Mouse (Mus musculus): ENCODE measurements at regions not wholly inside any gene's neighbourhood (a gene's known extent, or its start where the extent isn't known, plus 50 kb on each side); places are given as distances from the start of the nearest gene placed in this dataset.

DNA sequence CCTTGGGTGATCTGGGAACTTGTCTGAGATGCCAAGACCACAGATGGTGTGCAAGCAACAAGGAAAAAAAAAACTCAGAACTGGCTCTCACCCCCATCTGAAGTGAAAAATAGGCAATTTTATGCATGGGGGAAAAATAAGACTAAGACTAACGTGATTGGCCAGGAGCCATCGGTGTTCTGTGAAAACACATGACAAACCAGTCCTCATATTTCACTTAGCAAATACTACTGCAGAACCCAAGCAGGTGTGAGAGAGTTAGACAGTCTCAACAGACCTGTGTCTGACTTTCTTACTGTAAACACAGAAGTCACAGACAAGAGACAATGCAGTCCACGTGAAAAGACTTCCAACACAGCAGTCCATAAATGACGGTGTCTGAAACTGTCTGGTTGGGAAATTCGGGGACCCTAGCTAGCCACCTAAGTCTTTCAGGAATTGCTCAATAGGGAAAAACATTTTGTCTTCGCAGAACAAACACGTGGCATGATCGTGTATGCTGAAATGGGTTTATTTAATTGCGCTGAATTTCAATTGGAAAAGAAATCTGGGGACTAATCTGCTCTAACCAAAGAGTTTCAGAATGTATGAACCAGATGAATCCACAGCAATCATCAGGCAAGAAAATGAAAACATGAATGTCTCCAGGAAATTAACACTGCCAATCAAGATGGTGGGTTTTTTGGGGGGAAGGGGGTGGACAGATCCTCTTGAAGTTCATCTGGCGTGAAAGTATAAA, 213.1 kb upstream of the Klf14 start:
- H3K4me3 ChIP-seq (ENCODE audit: low read depth, low read length) = no peak overlapping the region
- no peaks in the 10 kb centered on the region for H3K27me3 ChIP-seq (ENCODE audit: control insufficient read depth, insufficient read depth, low read depth, low read length)
- no peak overlapping the region for H3K9ac ChIP-seq (ENCODE audit: low read depth, low read length)
- WGBS = 91% methylated on average over 10 of the region's 10 CpGs
- no peak overlapping the region for H3K27ac ChIP-seq (ENCODE audit: low read length)
- no peaks in the 10 kb centered on the region for H3K4me1 ChIP-seq (ENCODE audit: control insufficient read depth, insufficient read depth, low read length)
- no peak for ATAC-seq
- H3K4me2 ChIP-seq (ENCODE audit: low read length) = no peak overlapping the region
- no peaks in the 10 kb centered on the region for H3K9me3 ChIP-seq (replicated peaks; ENCODE audit: control insufficient read depth, low read length, poor library complexity, severe bottlenecking)
- H3K36me3 ChIP-seq (ENCODE audit: control insufficient read depth, insufficient read depth, low read length) = no peaks in the 10 kb centered on the region

DNA sequence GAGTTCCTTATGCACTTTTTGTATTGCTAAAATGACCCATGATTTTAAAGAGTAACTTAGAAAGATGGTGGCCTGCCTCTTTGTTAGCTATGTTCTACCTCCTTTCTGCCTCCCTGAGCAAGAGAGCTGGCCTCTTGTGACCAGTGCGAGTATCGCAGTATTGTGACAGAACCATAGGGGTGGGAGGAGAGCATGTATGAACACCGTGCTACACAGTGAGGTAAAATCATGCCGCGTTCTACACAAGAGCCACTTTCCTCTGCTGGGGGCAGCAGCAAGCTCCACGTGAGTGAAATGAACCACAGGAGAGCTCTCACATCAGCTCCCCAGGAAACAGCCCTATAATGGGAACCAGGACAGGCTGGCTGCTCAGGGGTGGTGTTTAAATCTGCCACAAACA, 216.9 kb upstream of the Klf14 start:
- H3K4me2 ChIP-seq (ENCODE audit: low read length) = no peak overlapping the region
- H3K36me3 ChIP-seq (ENCODE audit: control insufficient read depth, insufficient read depth, low read length) = no peaks in the 10 kb centered on the region
- no peaks in the 10 kb centered on the region for H3K27me3 ChIP-seq (ENCODE audit: control insufficient read depth, insufficient read depth, low read depth, low read length)
- H3K9ac ChIP-seq (ENCODE audit: low read depth, low read length) = no peak overlapping the region
- H3K4me3 ChIP-seq (ENCODE audit: low read depth, low read length) = no peak overlapping the region
- no peak for ATAC-seq
- H3K4me1 ChIP-seq (ENCODE audit: control insufficient read depth, insufficient read depth, low read length) = no peaks in the 10 kb centered on the region
- 83% methylated on average over 6 of the region's 6 CpGs for WGBS
- H3K9me3 ChIP-seq (replicated peaks; ENCODE audit: control insufficient read depth, low read length, poor library complexity, severe bottlenecking) = no peaks in the 10 kb centered on the region
- H3K27ac ChIP-seq (ENCODE audit: low read length) = no peak overlapping the region

DNA sequence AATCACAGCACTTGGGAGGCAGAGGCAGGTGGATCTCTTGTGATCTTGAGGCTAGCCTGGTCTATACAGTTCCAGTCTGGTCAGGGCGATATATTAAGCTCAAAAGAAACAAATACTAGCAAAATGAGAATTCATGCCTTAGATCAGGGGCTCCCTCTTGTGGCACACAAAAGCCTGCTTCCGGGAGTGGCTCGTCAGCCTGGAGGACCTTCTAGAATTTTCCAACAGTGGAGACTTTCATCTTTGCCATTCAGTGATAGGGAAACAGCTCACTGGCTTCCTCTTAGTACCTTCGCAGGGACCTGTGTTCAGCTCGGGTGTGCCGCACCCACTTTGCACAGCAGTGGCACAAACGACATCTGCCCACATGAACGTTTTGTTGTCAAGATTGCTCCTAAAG, 217.5 kb upstream of the Klf14 start:
- H3K4me1 ChIP-seq (ENCODE audit: control insufficient read depth, insufficient read depth, low read length) = no peaks in the 10 kb centered on the region
- no peak for ATAC-seq
- no peaks in the 10 kb centered on the region for H3K27me3 ChIP-seq (ENCODE audit: control insufficient read depth, insufficient read depth, low read depth, low read length)
- no peak overlapping the region for H3K9ac ChIP-seq (ENCODE audit: low read depth, low read length)
- no peak overlapping the region for H3K27ac ChIP-seq (ENCODE audit: low read length)
- H3K4me3 ChIP-seq (ENCODE audit: low read depth, low read length) = no peak overlapping the region
- H3K36me3 ChIP-seq (ENCODE audit: control insufficient read depth, insufficient read depth, low read length) = no peaks in the 10 kb centered on the region
- 82% methylated on average over 8 of the region's 8 CpGs for WGBS
- H3K9me3 ChIP-seq (replicated peaks; ENCODE audit: control insufficient read depth, low read length, poor library complexity, severe bottlenecking) = no peaks in the 10 kb centered on the region
- no peak overlapping the region for H3K4me2 ChIP-seq (ENCODE audit: low read length)

DNA sequence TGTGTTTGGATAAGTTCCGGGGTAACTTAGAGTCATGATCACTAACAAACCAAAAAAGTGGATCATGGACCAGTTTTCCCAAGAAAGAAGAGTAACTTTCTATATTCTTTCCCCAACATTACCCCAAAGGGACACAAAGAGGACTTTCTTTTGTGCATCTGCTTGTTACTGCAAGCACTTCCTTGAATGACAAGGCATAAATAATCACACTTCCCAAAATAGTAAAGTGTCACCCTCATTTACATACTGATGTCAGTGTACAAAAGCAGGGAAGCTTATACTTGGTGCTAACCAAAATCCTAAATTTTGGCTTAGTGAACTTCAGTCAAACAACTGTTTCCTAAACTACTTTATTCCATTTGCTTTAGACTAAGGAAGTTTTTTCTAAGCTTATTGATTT, 218.0 kb upstream of the Klf14 start:
- H3K36me3 ChIP-seq (ENCODE audit: control insufficient read depth, insufficient read depth, low read length) = no peaks in the 10 kb centered on the region
- H3K4me2 ChIP-seq (ENCODE audit: low read length) = no peak overlapping the region
- no peak overlapping the region for H3K9ac ChIP-seq (ENCODE audit: low read depth, low read length)
- H3K9me3 ChIP-seq (replicated peaks; ENCODE audit: control insufficient read depth, low read length, poor library complexity, severe bottlenecking) = no peaks in the 10 kb centered on the region
- no peak overlapping the region for H3K4me3 ChIP-seq (ENCODE audit: low read depth, low read length)
- H3K4me1 ChIP-seq (ENCODE audit: control insufficient read depth, insufficient read depth, low read length) = no peaks in the 10 kb centered on the region
- H3K27ac ChIP-seq (ENCODE audit: low read length) = no peak overlapping the region
- 95% methylated on average over 1 of the region's 1 CpGs for WGBS
- H3K27me3 ChIP-seq (ENCODE audit: control insufficient read depth, insufficient read depth, low read depth, low read length) = no peaks in the 10 kb centered on the region
- ATAC-seq = no peak

DNA sequence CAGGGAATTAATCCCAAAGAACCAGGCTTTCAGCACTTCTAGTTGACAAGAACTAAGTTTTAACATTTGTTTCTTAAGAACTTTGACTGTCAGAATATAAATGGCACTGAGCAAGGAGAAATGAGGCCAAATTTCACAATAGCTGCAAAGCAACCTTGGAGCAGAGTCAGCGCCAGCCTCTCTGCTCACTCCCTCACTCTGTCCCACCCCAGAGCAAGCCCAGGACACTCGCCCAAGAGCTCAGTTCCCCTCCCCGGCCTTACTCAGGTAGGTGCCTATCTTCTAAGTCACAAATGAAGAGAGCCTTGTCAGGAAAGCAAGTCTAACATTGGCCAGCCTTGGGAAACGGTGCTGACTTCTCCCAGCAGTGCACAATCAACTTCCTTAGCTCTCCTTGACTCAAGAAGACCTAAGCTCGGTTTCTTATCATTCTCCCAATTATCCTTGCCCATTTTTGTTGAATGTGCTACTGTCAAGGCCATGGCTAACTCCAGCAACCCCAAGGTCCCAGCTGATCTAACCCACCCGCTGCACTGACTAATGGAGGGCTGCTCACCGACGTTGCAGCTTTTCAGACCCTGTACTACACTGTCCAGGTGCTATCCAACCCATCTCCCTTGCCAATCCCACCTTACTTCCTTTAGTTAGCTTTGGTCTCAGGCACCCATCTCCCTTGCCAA, 219.5 kb upstream of the Klf14 start:
- no peak overlapping the region for H3K27ac ChIP-seq (ENCODE audit: low read length)
- H3K4me3 ChIP-seq (ENCODE audit: low read depth, low read length) = no peak overlapping the region
- H3K9me3 ChIP-seq (replicated peaks; ENCODE audit: control insufficient read depth, low read length, poor library complexity, severe bottlenecking) = no peaks in the 10 kb centered on the region
- H3K36me3 ChIP-seq (ENCODE audit: control insufficient read depth, insufficient read depth, low read length) = no peaks in the 10 kb centered on the region
- ATAC-seq = no peak
- H3K4me2 ChIP-seq (ENCODE audit: low read length) = no peak overlapping the region
- H3K4me1 ChIP-seq (ENCODE audit: control insufficient read depth, insufficient read depth, low read length) = no peaks in the 10 kb centered on the region
- 87% methylated on average over 8 of the region's 8 CpGs for WGBS
- no peaks in the 10 kb centered on the region for H3K27me3 ChIP-seq (ENCODE audit: control insufficient read depth, insufficient read depth, low read depth, low read length)
- H3K9ac ChIP-seq (ENCODE audit: low read depth, low read length) = no peak overlapping the region

DNA sequence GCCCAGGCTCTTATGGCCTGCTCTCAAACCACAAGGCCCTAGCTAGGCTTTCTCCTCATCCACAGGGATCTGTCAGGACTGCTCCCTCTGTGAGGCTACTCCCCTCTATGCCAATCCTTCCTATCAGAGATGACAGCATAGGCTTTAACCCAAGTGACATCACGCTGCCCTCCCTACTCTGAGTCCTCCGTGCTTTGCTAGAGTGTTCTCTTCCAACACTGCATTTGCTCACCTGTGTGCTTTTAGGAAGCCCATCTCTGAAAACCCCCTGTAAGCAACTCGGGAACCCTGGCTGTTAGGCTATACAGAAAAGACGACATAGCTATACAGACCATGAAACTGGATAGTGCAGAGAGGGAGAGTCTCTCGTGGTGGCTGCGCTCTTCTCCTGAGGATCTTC, 216.3 kb upstream of the Mkln1 start:
- WGBS = 84% methylated on average over 6 of the region's 6 CpGs
- no peaks in the 10 kb centered on the region for H3K27me3 ChIP-seq (ENCODE audit: control insufficient read depth, insufficient read depth, low read depth, low read length)
- H3K9me3 ChIP-seq (replicated peaks; ENCODE audit: control insufficient read depth, low read length, poor library complexity, severe bottlenecking) = no peaks in the 10 kb centered on the region
- no peak for ATAC-seq
- no peak overlapping the region for H3K9ac ChIP-seq (ENCODE audit: low read depth, low read length)
- no peaks in the 10 kb centered on the region for H3K4me1 ChIP-seq (ENCODE audit: control insufficient read depth, insufficient read depth, low read length)
- H3K27ac ChIP-seq (ENCODE audit: low read length) = no peak overlapping the region
- H3K4me2 ChIP-seq (ENCODE audit: low read length) = no peak overlapping the region
- no peak overlapping the region for H3K4me3 ChIP-seq (ENCODE audit: low read depth, low read length)
- H3K36me3 ChIP-seq (ENCODE audit: control insufficient read depth, insufficient read depth, low read length) = no peaks in the 10 kb centered on the region

DNA sequence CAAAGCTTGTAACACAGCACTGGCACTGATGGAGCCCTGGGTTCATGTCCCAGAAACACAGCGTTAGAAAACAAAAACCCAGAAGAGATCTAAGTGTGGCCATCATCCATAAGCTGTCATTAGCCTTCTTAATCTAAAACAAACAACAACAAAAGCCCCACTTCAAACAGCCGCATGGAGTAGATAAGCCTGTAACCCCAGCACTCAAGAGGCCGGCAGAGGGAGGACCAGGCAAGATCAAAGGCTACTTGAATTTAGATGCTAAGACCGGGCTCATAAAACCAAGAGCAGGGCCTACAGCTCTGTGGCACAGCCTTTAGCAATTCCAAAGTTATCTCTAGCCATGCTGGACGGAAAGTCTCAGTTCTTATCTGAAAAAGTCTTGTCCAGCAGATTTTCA, 215.4 kb upstream of the Mkln1 start:
- Histone ChIP-seq H3K27me3 (ENCODE audit: control insufficient read depth, insufficient read depth, low read depth, low read length) (no peaks in the 10 kb centered on the region), H3K4me2 (ENCODE audit: low read length) (no peak overlapping the region), H3K9ac (ENCODE audit: low read depth, low read length) (no peak overlapping the region), H3K4me1 (ENCODE audit: control insufficient read depth, insufficient read depth, low read length) (no peaks in the 10 kb centered on the region), H3K27ac (ENCODE audit: low read length) (no peak overlapping the region), H3K4me3 (ENCODE audit: low read depth, low read length) (no peak overlapping the region), H3K9me3 (replicated peaks; ENCODE audit: control insufficient read depth, low read length, poor library complexity, severe bottlenecking) (no peaks in the 10 kb centered on the region), H3K36me3 (ENCODE audit: control insufficient read depth, insufficient read depth, low read length) (no peaks in the 10 kb centered on the region)
- 37% methylated on average over 5 of the region's 5 CpGs for WGBS
- no peak for ATAC-seq

DNA sequence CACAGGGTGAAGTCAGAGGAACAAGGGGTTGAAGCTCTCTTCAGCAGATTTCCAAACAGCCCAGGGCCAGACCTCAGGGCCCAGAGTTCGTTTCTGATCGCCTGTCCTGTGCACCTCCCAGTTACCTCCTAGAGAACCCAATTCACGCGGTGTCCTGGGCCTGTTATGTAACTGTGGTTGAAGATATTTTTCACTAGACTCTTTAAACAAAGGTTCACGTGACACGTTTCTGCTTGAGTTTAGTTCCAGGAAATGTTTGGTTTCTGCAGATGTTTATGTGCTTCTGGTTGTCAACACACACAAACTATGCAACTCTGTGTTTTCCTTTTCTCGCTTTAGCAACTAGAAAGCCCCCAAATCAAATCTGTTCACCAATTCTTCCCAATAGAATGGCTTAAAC, 214.0 kb upstream of the Mkln1 start:
- Histone ChIP-seq H3K9ac (ENCODE audit: low read depth, low read length) (no peak overlapping the region), H3K9me3 (replicated peaks; ENCODE audit: control insufficient read depth, low read length, poor library complexity, severe bottlenecking) (no peaks in the 10 kb centered on the region), H3K27ac (ENCODE audit: low read length) (no peak overlapping the region), H3K4me2 (ENCODE audit: low read length) (no peak overlapping the region), H3K27me3 (ENCODE audit: control insufficient read depth, insufficient read depth, low read depth, low read length) (no peaks in the 10 kb centered on the region), H3K4me1 (ENCODE audit: control insufficient read depth, insufficient read depth, low read length) (no peaks in the 10 kb centered on the region), H3K36me3 (ENCODE audit: control insufficient read depth, insufficient read depth, low read length) (no peaks in the 10 kb centered on the region), H3K4me3 (ENCODE audit: low read depth, low read length) (no peak overlapping the region)
- ATAC-seq = no peak
- 89% methylated on average over 7 of the region's 7 CpGs for WGBS

DNA sequence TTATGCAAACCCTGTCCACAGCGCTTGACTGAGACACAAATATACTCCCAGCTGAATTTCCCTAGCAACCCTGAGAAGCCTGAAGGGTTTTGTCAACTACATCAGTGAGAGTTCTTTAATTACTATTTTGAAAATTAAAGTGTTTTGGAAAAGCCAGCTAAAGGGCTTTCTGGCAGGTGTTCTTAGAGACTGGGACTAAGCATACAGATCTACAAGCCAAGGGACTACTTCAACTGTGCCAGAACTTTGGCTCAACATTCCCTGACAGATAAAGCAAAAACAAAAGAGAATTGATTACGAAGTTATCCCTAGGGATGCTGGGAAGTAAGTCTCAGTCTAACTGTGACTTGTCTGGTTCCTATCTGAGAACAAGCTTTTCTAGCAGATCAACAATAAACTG, 213.4 kb upstream of the Mkln1 start:
- Histone ChIP-seq H3K9me3 (replicated peaks; ENCODE audit: control insufficient read depth, low read length, poor library complexity, severe bottlenecking) (no peaks in the 10 kb centered on the region), H3K27me3 (ENCODE audit: control insufficient read depth, insufficient read depth, low read depth, low read length) (no peaks in the 10 kb centered on the region), H3K4me3 (ENCODE audit: low read depth, low read length) (no peak overlapping the region), H3K27ac (ENCODE audit: low read length) (no peak overlapping the region), H3K4me1 (ENCODE audit: control insufficient read depth, insufficient read depth, low read length) (no peaks in the 10 kb centered on the region), H3K9ac (ENCODE audit: low read depth, low read length) (no peak overlapping the region), H3K4me2 (ENCODE audit: low read length) (no peak overlapping the region), H3K36me3 (ENCODE audit: control insufficient read depth, insufficient read depth, low read length) (no peaks in the 10 kb centered on the region)
- 54% methylated on average over 2 of the region's 2 CpGs for WGBS
- no peak for ATAC-seq

Measured in midbrain, embryonic 16.5 days (tissue).